Mouse (Mus musculus) liver, adult 2 months (tissue): ENCODE measurements around the gene Pcsk1n.

Source experiments
- CTCF ChIP-seq: fragments of 200-500 bp; IDR thresholded peaks from 2 replicates; pipeline ENCODE4 v1.5.1; 2011; ENCODE audit warnings: low read depth, low read length, control low read depth
- POLR2A ChIP-seq: fragments of 200-500 bp; IDR thresholded peaks from 2 replicates; pipeline ENCODE4 v1.6.1; 2011; ENCODE audit warnings: low read length, control low read depth; ENCODE audit not compliant: insufficient read depth; ENCODE audit errors: extremely low read depth

- TF ChIP-seq CTCF = no peak
- peak; percentile 35; the same call in 1 of the 2 replicates for TF ChIP-seq POLR2A
These were observed 35.6 kb upstream of the Pcsk1n start, which contains the start of gene Slc35a2 for GRCm38 (mm10) chrX:7883841-7884567.
